Mouse (Mus musculus) MEL (cell line): ENCODE measurements at regions not wholly inside any gene's neighbourhood (a gene's known extent, or its start where the extent isn't known, plus 50 kb on each side); places are given as distances from the start of the nearest gene placed in this dataset.

ENCODE experiments used
- BHLHE40 ChIP-seq: IDR thresholded peaks from 2 replicates; pipeline ENCODE4 v1.6.1; 2012; ENCODE audit warnings: low read depth, mild to moderate bottlenecking, inconsistent platforms, low read length, improper control_type of control experiment, borderline replicate concordance
- CTCF ChIP-seq, 3 experiments: IDR thresholded peaks in 2 of 3; conservative IDR thresholded peaks in 1 of 3; 2 replicates each; pipeline ENCODE4 v1.5.1; 2011 to 2012; ENCODE audit warnings: low read length in 3 of 3, low read depth in 2 of 3, mild to moderate bottlenecking in 2 of 3, improper control_type of control experiment in 1 of 3, inconsistent platforms in 1 of 3, mixed read lengths in 1 of 3, moderate library complexity in 1 of 3; ENCODE audit not compliant: control insufficient read depth in 1 of 3, insufficient read depth in 1 of 3, poor library complexity in 1 of 3, severe bottlenecking in 1 of 3
- E2F4 ChIP-seq: IDR thresholded peaks from 2 replicates; pipeline ENCODE4 v1.6.1; 2011; ENCODE audit warnings: low read depth, low read length, improper control_type of control experiment, borderline replicate concordance
- EP300 ChIP-seq, 2 experiments: IDR thresholded peaks; 2 replicates each; pipeline ENCODE4 v1.6.1; 2011; ENCODE audit warnings: improper control_type of control experiment in 2 of 2, low read length in 2 of 2, low read depth in 1 of 2, mild to moderate bottlenecking in 1 of 2
- NELFE ChIP-seq: IDR thresholded peaks from 2 replicates; pipeline ENCODE4 v1.6.1; 2011; ENCODE audit warnings: low read depth, low read length, improper control_type of control experiment
- POLR2A ChIP-seq, 2 experiments: IDR thresholded peaks; 2 replicates each; pipeline ENCODE4 v1.6.1; 2011 to 2012; ENCODE audit warnings: low read length in 2 of 2, mild to moderate bottlenecking in 2 of 2, control low read depth in 1 of 2, improper control_type of control experiment in 1 of 2, low read depth in 1 of 2, moderate library complexity in 1 of 2; ENCODE audit not compliant: control insufficient read depth in 1 of 2, insufficient read depth in 1 of 2, poor library complexity in 1 of 2
- POLR2AphosphoS2 ChIP-seq: IDR thresholded peaks from 2 replicates; pipeline ENCODE4 v1.6.1; 2011; ENCODE audit warnings: low read length, improper control_type of control experiment
- TAL1 ChIP-seq: IDR thresholded peaks from 2 replicates; pipeline ENCODE4 v1.6.1; 2012; ENCODE audit warnings: mild to moderate bottlenecking, inconsistent platforms, low read length, moderate library complexity, mixed read lengths

- TF ChIP-seq BHLHE40 (no peak), TAL1 (no peak), EP300 (IDR thresholded peaks at IDR 0.05; ENCODE audit: low read depth in 1 of 2, low read length in 2 of 2) (no peak), POLR2A (IDR thresholded peaks at IDR 0.05; ENCODE audit: control insufficient read depth in 1 of 2, insufficient read depth in 1 of 2, low read depth in 1 of 2, low read length in 2 of 2, poor library complexity in 1 of 2) (no peak), CTCF (IDR thresholded peaks at IDR 0.05 in 2 of 3, conservative IDR thresholded peaks at IDR 0.05 in 1 of 3; ENCODE audit: control insufficient read depth in 1 of 3, insufficient read depth in 1 of 3, low read depth in 2 of 3, low read length in 3 of 3, poor library complexity in 1 of 3, severe bottlenecking in 1 of 3) (no peak), NELFE (no peak), POLR2AphosphoS2 (no peak), E2F4 (no peak)
Measured at GRCm38 (mm10) chr14:33772374-33772773, 151.0 kb upstream of the Gdf10 start.
